18 mouse cellular contexts compared by ENCODE assay signal in the genomic region with DNA sequence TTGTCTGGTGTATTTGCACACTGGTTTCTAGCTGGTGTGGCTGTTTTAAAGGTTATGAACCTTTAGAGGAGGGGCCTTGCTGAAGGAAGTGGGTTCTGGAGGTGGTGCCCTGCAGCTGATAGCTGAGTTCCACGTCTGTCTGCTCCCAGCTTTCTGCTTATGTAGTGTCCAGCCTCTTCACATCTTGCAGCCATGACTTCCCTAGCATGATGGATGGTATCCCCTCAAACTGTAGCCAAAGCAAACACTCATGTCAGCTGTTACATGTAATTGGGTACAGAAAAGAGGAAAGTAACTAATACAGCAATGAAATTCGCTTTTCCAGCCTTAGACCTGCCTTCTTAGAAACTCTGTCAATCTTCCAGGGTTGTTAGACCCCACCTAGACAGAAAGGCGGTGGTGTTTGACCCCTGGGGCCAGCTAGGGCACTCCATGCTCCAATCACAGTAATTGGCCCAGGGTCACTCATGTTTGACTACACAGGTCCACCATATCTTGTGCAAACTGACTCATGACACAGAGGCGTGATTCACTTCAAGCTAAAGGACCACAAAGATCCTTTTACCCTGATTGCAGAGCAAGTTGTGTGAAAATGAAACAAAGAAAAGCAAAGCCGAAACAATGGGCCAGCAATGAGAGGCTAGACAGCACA.
DNase-seq lines count a peak whose midpoint lies in the region; ATAC-seq and TF ChIP-seq lines count a peak whose summit lies in the region.
"Had no signal": no experiment of that assay in that cellular context is flagged by ENCODE, and none has a peak within 500 bp of the region (broad histone marks: within the 10 kb centered on the region; RNA-seq: fewer than 3 reads in every experiment).

No protein-coding gene starts in this region.

- ATAC-seq in kidney, embryonic 15.5 days (replicated peaks; ENCODE audit: low FRiP score), result no peak
- peak; percentile 82 for ATAC-seq in intestine, embryonic 16.5 days
- ATAC-seq in stomach, postnatal 0 days (ENCODE audit: low FRiP score, low TSS enrichment), result peak; percentile 88
- ATAC-seq: forebrain, postnatal 0 days; inflammation-experienced regulatory T-cells, adult 6 months; lung, postnatal 0 days had no signal

- 67% methylated on average over 5 of the region's 5 CpGs for WGBS in kidney, adult 2 months
- WGBS in kidney, embryonic 15.5 days, result 54% methylated on average over 5 of the region's 5 CpGs
- WGBS in intestine, embryonic 16.5 days, result 53% methylated on average over 5 of the region's 5 CpGs
- 44% methylated on average over 5 of the region's 5 CpGs for WGBS in stomach, postnatal 0 days

- no peak overlapping the region for H3K4me3 ChIP-seq in kidney, adult 2 months (ENCODE audit: insufficient read depth, low read depth, low read length)
- no peak overlapping the region for H3K4me3 ChIP-seq in kidney, embryonic 15.5 days (replicated peaks)
- H3K4me3 ChIP-seq in intestine, embryonic 16.5 days (ENCODE audit: low read length), result no peak overlapping the region
- no peak overlapping the region for H3K4me3 ChIP-seq in stomach, postnatal 0 days (ENCODE audit: low read depth, low read length)
- H3K4me3 ChIP-seq: limb, embryonic 12.5 days; myocyte; neural tube, embryonic 15.5 days had no signal

- H3K4me2 ChIP-seq in kidney, embryonic 15.5 days, result no peak overlapping the region
- no peak overlapping the region for H3K4me2 ChIP-seq in intestine, embryonic 16.5 days (ENCODE audit: low read depth, low read length)
- 0 out of 2 replicates have a peak overlapping the region, but pooled peaks have one; percentile 8 for H3K4me2 ChIP-seq in stomach, postnatal 0 days (replicated peaks; ENCODE audit: low read depth)
- H3K4me2 ChIP-seq: limb, embryonic 12.5 days; neural tube, embryonic 15.5 days had no signal

- no peaks in the 10 kb centered on the region for H3K36me3 ChIP-seq in kidney, adult 2 months (ENCODE audit: control insufficient read depth, insufficient read depth, low read length)
- H3K36me3 ChIP-seq in kidney, embryonic 15.5 days, result no peaks in the 10 kb centered on the region
- no peaks in the 10 kb centered on the region for H3K36me3 ChIP-seq in intestine, embryonic 16.5 days (ENCODE audit: control insufficient read depth, insufficient read depth, low read length)
- H3K36me3 ChIP-seq in stomach, postnatal 0 days (ENCODE audit: control insufficient read depth, insufficient read depth, low read length), result no peaks in the 10 kb centered on the region
- H3K36me3 ChIP-seq: limb, embryonic 12.5 days; neural tube, embryonic 15.5 days had no signal

- peak; percentile 44 for DNase-seq in kidney, adult 2 months
- peak; percentile 52 for DNase-seq in kidney, postnatal 14 days
- peak; percentile 62 for DNase-seq in stomach, postnatal 0 days (ENCODE audit: low spot score)
- no peak for DNase-seq in heart, adult 11 months
- no peak for DNase-seq in frontal cortex, postnatal 14 days (ENCODE audit: low spot score in 2 of 2)
- DNase-seq: adrenal gland, postnatal 25 days; cerebellum, adult 8-10 months; forebrain, postnatal 0 days; gastrocnemius, postnatal 10 days; midbrain, embryonic 14.5 days; thymus, postnatal 14 days had no signal

- H3K4me1 ChIP-seq in kidney, adult 2 months (ENCODE audit: control insufficient read depth, insufficient read depth, low read length), result no peaks in the 10 kb centered on the region
- H3K4me1 ChIP-seq in kidney, embryonic 15.5 days, result peaks cover 5% of the 10 kb centered on the region
- 0 out of 2 replicates have a peak, but pooled peaks cover 3% of the 10 kb centered on the region for H3K4me1 ChIP-seq in intestine, embryonic 16.5 days (ENCODE audit: control insufficient read depth, insufficient read depth, low read length)
- no peaks in the 10 kb centered on the region for H3K4me1 ChIP-seq in stomach, postnatal 0 days (replicated peaks; ENCODE audit: control insufficient read depth, insufficient read depth)

- no peak overlapping the region for H3K9ac ChIP-seq in kidney, embryonic 15.5 days
- no peak overlapping the region for H3K9ac ChIP-seq in intestine, embryonic 16.5 days (ENCODE audit: low read depth, low read length)
- H3K9ac ChIP-seq in stomach, postnatal 0 days (ENCODE audit: low read length), result no peak overlapping the region
- H3K9ac ChIP-seq: forebrain, postnatal 0 days; limb, embryonic 12.5 days; neural tube, embryonic 15.5 days had no signal

- H3K27me3 ChIP-seq in kidney, adult 2 months (replicated peaks; ENCODE audit: control insufficient read depth, insufficient read depth, low read length), result no peaks in the 10 kb centered on the region
- no peaks in the 10 kb centered on the region for H3K27me3 ChIP-seq in kidney, embryonic 15.5 days
- no peaks in the 10 kb centered on the region for H3K27me3 ChIP-seq in intestine, embryonic 16.5 days (replicated peaks; ENCODE audit: control insufficient read depth, insufficient read depth, low read length)
- H3K27me3 ChIP-seq in stomach, postnatal 0 days (ENCODE audit: control insufficient read depth, insufficient read depth, low read length), result no peaks in the 10 kb centered on the region
- H3K27me3 ChIP-seq: limb, embryonic 12.5 days; neural tube, embryonic 15.5 days had no signal

- peak overlapping the region; percentile 33; the same call in 1 of the 2 replicates for H3K27ac ChIP-seq in kidney, adult 2 months (ENCODE audit: insufficient read depth, low read depth, low read length)
- H3K27ac ChIP-seq in kidney, embryonic 15.5 days, result no peak overlapping the region
- H3K27ac ChIP-seq in intestine, embryonic 16.5 days (ENCODE audit: low read length), result 0 out of 2 replicates have a peak overlapping the region, but pooled peaks have one; percentile 6
- peak overlapping the region; percentile 49; the same call in 1 of the 2 replicates for H3K27ac ChIP-seq in stomach, postnatal 0 days (replicated peaks)
- H3K27ac ChIP-seq: limb, embryonic 12.5 days; neural tube, embryonic 15.5 days had no signal

- H3K9me3 ChIP-seq in kidney, embryonic 15.5 days (replicated peaks), result no peaks in the 10 kb centered on the region
- H3K9me3 ChIP-seq in intestine, embryonic 16.5 days (ENCODE audit: control insufficient read depth, low read length), result no peaks in the 10 kb centered on the region
- H3K9me3 ChIP-seq in stomach, postnatal 0 days (ENCODE audit: control insufficient read depth, low read length), result no peaks in the 10 kb centered on the region; the same call in 1 of the 2 replicates
- H3K9me3 ChIP-seq: limb, embryonic 12.5 days; neural tube, embryonic 15.5 days had no signal

- no peak for TF ChIP-seq EP300 in stomach, postnatal 0 days (optimal IDR thresholded peaks at IDR 0.05)

- TF ChIP-seq POLR2A in kidney, adult 2 months (IDR thresholded peaks at IDR 0.05; ENCODE audit: low read depth, low read length), result no peak

- no peak for TF ChIP-seq CTCF in kidney, adult 2 months (conservative IDR thresholded peaks at IDR 0.05; ENCODE audit: insufficient read depth, insufficient read length, low read depth, low read length)
- TF ChIP-seq CTCF in stomach, postnatal 0 days (IDR thresholded peaks at IDR 0.05; ENCODE audit: low read depth), result no peak

Comparison
In these comparisons a context has a peak if more than half of its experiments do, and no peak if none do; other contexts are left out.
1. DNase-seq: peak in kidney, adult 2 months (single experiment), kidney, postnatal 14 days (single experiment) and stomach, postnatal 0 days (single experiment); none in heart, adult 11 months (single experiment) and frontal cortex, postnatal 14 days (0 of 2).